Mouse (Mus musculus) heart, adult 2 months (tissue): ENCODE results near the gene Ddx28. TPM values are rescaled to one million over a fixed set of nuclear protein-coding genes. Genes with fewer than 3 reads are reported as not detected.
"Not testable (repeated sequence)": the region's sequence is repeated elsewhere in the genome, so short reads cannot be mapped to it uniquely, and the experiment has no call there.

ENCODE experiments used
- DNase-seq, 2 experiments: peaks; one replicate each; pipeline ENCODE4 v3.0.0; 2021
- H3K27ac ChIP-seq: fragments of 200-600 bp; 2 replicates; pipeline ENCODE4 v1.8.1; 2022
- H3K27me3 ChIP-seq: fragments of 200-500 bp; 2 replicates; pipeline ENCODE4 v1.6.1; 2012; ENCODE audit warnings: mild to moderate bottlenecking, low read length, inconsistent platforms, mixed read lengths; ENCODE audit not compliant: control insufficient read depth, insufficient read depth
- H3K36me3 ChIP-seq: fragments of 200-500 bp; 2 replicates; pipeline ENCODE4 v1.6.1; 2012; ENCODE audit warnings: low read length, inconsistent platforms; ENCODE audit not compliant: control insufficient read depth, insufficient read depth
- H3K4me1 ChIP-seq: fragments of 200-500 bp; 2 replicates; pipeline ENCODE4 v1.6.1; 2011; ENCODE audit warnings: low read length; ENCODE audit not compliant: control insufficient read depth, insufficient read depth
- H3K4me3 ChIP-seq: fragments of 200-600 bp; 2 replicates; pipeline ENCODE4 v1.8.1; 2022
- H3K79me2 ChIP-seq: fragments of 200-500 bp; replicated peaks from 2 replicates; pipeline ENCODE4 v1.6.1; 2012; ENCODE audit warnings: mild to moderate bottlenecking, inconsistent platforms, low read length, moderate library complexity, mixed read lengths; ENCODE audit not compliant: control insufficient read depth, insufficient read depth
- H3K9ac ChIP-seq: fragments of 200-500 bp; 2 replicates; pipeline ENCODE4 v1.6.1; 2012; ENCODE audit warnings: low read depth, mild to moderate bottlenecking, control low read depth, inconsistent platforms, low read length, mixed read lengths
- CTCF ChIP-seq: fragments of 200-600 bp; IDR thresholded peaks from 2 replicates; pipeline ENCODE4 v1.8.1; 2022; ENCODE audit warnings: antibody characterized with exemption, mild to moderate bottlenecking, moderate library complexity
- EP300 ChIP-seq: fragments of 200-500 bp; IDR thresholded peaks from 2 replicates; pipeline ENCODE4 v1.6.1; 2011; ENCODE audit warnings: low read depth, low read length, control low read depth; ENCODE audit not compliant: insufficient read depth
- POLR2A ChIP-seq: fragments of 200-500 bp; IDR thresholded peaks from 2 replicates; pipeline ENCODE4 v1.6.1; 2011; ENCODE audit warnings: mild to moderate bottlenecking, low read depth, low read length, control low read depth; ENCODE audit not compliant: insufficient read depth
- WGBS: fragments of 180-500 bp; shearing (Covaris S2); methylation state at CpG from one replicate; pipeline ENCODE4 v1.1.7; 2018; 5-methylcytosine and 5-hydroxymethylcytosine counted together
- intact Hi-C: fragments of 180-260 bp; cut with DNase I; formaldehyde crosslinking; loops from one replicate; pipeline ENCODE4 v1.15.1; 2025
- polyA plus RNA-seq: library from polyadenylated mRNA; depleted of rRNA; stranded (reverse); fragments of >200 nt; gene quantifications from 2 replicates; pipeline ENCODE4 v1.2.3, GENCODE M21; 2012
- total RNA-seq, 2 experiments: library from RNA; stranded (reverse); gene quantifications; 2 replicates each; pipeline ENCODE4 v1.2.3; 2021

The Ddx28 gene
- total and polyA plus RNA-seq, 3 experiments, result 5.7 to 10.0 (median 9.2) TPM

- TF ChIP-seq POLR2A (no peak), EP300 (no peak), CTCF (no peak)
- intact Hi-C loops, result no loop called here
Observed at GRCm38 (mm10) chr8:105988546-105988945, 23.1 kb downstream of the Ddx28 start.

GRCm38 (mm10) chr8:105983406-105983805 is 28.3 kb downstream of the Ddx28 start:
- H3K79me2 ChIP-seq, H3K36me3 ChIP-seq, H3K4me3 ChIP-seq, H3K9ac ChIP-seq, DNase-seq, H3K27ac ChIP-seq, intact Hi-C loops, H3K4me1 ChIP-seq, H3K27me3 ChIP-seq: not testable (repeated sequence)
- 70% methylated on average over 11 of the region's 11 CpGs for WGBS

More at GRCm38 (mm10) chr8:105988546-105988945, 23.1 kb downstream of the Ddx28 start:
- no peak for DNase-seq
- Histone ChIP-seq H3K4me1 (peaks cover 1% of the 10 kb centered on the region; the same call in 1 of the 2 replicates), H3K9ac (no peak overlapping the region), H3K27ac (no peak overlapping the region), H3K36me3 (no peaks in the 10 kb centered on the region), H3K4me3 (no peak overlapping the region), H3K79me2 (no peaks in the 10 kb centered on the region), H3K27me3 (no peaks in the 10 kb centered on the region)
- WGBS, result 79% methylated on average over 11 of the region's 11 CpGs

GRCm38 (mm10) chr8:105981146-105981545 is 30.5 kb downstream of the Ddx28 start:
- intact Hi-C loops, result no loop called here
- H3K27ac ChIP-seq, result no peak overlapping the region
- H3K36me3 ChIP-seq, result no peaks in the 10 kb centered on the region
- peak; percentile 45 for TF ChIP-seq CTCF
- no peak for TF ChIP-seq POLR2A
- DNase-seq, result no peak
- H3K4me1 ChIP-seq, result no peaks in the 10 kb centered on the region
- no peaks in the 10 kb centered on the region for H3K27me3 ChIP-seq
- H3K4me3 ChIP-seq, result no peak overlapping the region
- 92% methylated on average over 1 of the region's 1 CpGs for WGBS
- H3K79me2 ChIP-seq, result no peaks in the 10 kb centered on the region
- no peak overlapping the region for H3K9ac ChIP-seq

- Histone ChIP-seq H3K4me3 (no peak within 1 kb of the TSS), H3K36me3 (no peaks in the 10 kb centered on the region), H3K79me2 (no peaks in the 10 kb centered on the region), H3K4me1 (no peaks in the 10 kb centered on the region), H3K9ac (no peak within 1 kb of the TSS), H3K27me3 (no peaks in the 10 kb centered on the region), H3K27ac (no peak within 1 kb of the TSS)
- intact Hi-C loops, result no loop called here
- TF ChIP-seq EP300 (no peak), CTCF (0 out of 2 replicates have a peak, but pooled peaks have one; percentile 11)
- no peak for DNase-seq
- WGBS, result 90% methylated on average over 15 of the region's 15 CpGs
Observed at GRCm38 (mm10) chr8:105979325-105979724, 32.4 kb downstream of the Ddx28 start, which contains the start of gene Dpep3. TSS of gene Dpep3 (minus strand) at chr8:105979429.

- TF ChIP-seq EP300, result no peak
- TF ChIP-seq POLR2A, result no peak
- intact Hi-C loops, result no loop called here
- 68% methylated on average over 7 of the region's 7 CpGs for WGBS
- DNase-seq, result no peak
- Histone ChIP-seq H3K36me3 (no peaks in the 10 kb centered on the region), H3K27me3 (no peaks in the 10 kb centered on the region), H3K79me2 (no peaks in the 10 kb centered on the region), H3K4me1 (no peaks in the 10 kb centered on the region), H3K4me3 (no peak overlapping the region), H3K27ac (no peak overlapping the region), H3K9ac (no peak overlapping the region)
Observed at GRCm38 (mm10) chr8:105975363-105975762, 36.3 kb downstream of the Ddx28 start.

GRCm38 (mm10) chr8:105971019-105971720 is 40.5 kb downstream of the Ddx28 start:
- Histone ChIP-seq H3K9ac (no peak overlapping the region), H3K79me2 (no peaks in the 10 kb centered on the region), H3K36me3 (no peaks in the 10 kb centered on the region), H3K27me3 (no peaks in the 10 kb centered on the region), H3K4me1 (peaks cover 4% of the 10 kb centered on the region), H3K4me3 (no peak overlapping the region), H3K27ac (no peak overlapping the region)
- 80% methylated on average over 8 of the region's 8 CpGs for WGBS
- intact Hi-C loops, result no loop called here
- no peak for DNase-seq
- TF ChIP-seq POLR2A (no peak), EP300 (no peak), CTCF (no peak)

- H3K27ac ChIP-seq, result no peak overlapping the region
- WGBS, result 69% methylated on average over 1 of the region's 1 CpGs
- H3K4me3 ChIP-seq, result no peak overlapping the region
- no peaks in the 10 kb centered on the region for H3K27me3 ChIP-seq
- intact Hi-C loops, result no loop called here
- H3K4me1 ChIP-seq, result peaks cover 10% of the 10 kb centered on the region
- TF ChIP-seq EP300, result no peak
- H3K79me2 ChIP-seq, result peaks cover 1% of the 10 kb centered on the region; the same call in 1 of the 2 replicates
- H3K9ac ChIP-seq, result no peak overlapping the region
- H3K36me3 ChIP-seq, result no peaks in the 10 kb centered on the region
- no peak for DNase-seq
Observed at GRCm38 (mm10) chr8:105969367-105969766, 42.3 kb downstream of the Ddx28 start.
